Mouse (Mus musculus) heart, embryonic 12.5 days (tissue): ENCODE results near the gene Igsf10. TPM values are rescaled to one million over a fixed set of nuclear protein-coding genes. Genes with fewer than 3 reads are reported as not detected.

ENCODE experiments used
- ATAC-seq: fragments of 200-750 bp; cut with Nextera tagmentation; 2 replicates; pipeline ENCODE4 v1.8.0; 2017; ENCODE audit warnings: moderate TSS enrichment, moderate library complexity; ENCODE audit not compliant: insufficient number of reproducible peaks, low FRiP score
- H3K27ac ChIP-seq: fragments of 300-500 bp; sonication (generic); 2 replicates; pipeline ENCODE4 v1.5.1; 2016; ENCODE audit warnings: mild to moderate bottlenecking, moderate library complexity; ENCODE audit not compliant: poor library complexity, severe bottlenecking
- H3K27me3 ChIP-seq: fragments of 300-500 bp; sonication (generic); replicated peaks from 2 replicates; pipeline ENCODE4 v1.6.1; 2016; ENCODE audit warnings: mild to moderate bottlenecking, moderate library complexity
- H3K36me3 ChIP-seq: fragments of 300-500 bp; sonication (generic); 2 replicates; pipeline ENCODE4 v1.6.1; 2016; ENCODE audit warnings: mild to moderate bottlenecking, moderate library complexity
- H3K4me1 ChIP-seq: fragments of 300-500 bp; sonication (generic); replicated peaks from 2 replicates; pipeline ENCODE4 v1.6.1; 2016; ENCODE audit warnings: mild to moderate bottlenecking
- H3K4me2 ChIP-seq: fragments of 300-500 bp; sonication (generic); 2 replicates; pipeline ENCODE4 v1.6.1; 2016; ENCODE audit warnings: mild to moderate bottlenecking, moderate library complexity
- H3K4me3 ChIP-seq: fragments of 300-500 bp; sonication (generic); 2 replicates; pipeline ENCODE4 v1.5.1; 2016; ENCODE audit warnings: mild to moderate bottlenecking
- H3K9ac ChIP-seq: fragments of 300-500 bp; sonication (generic); 2 replicates; pipeline ENCODE4 v1.6.1; 2016; ENCODE audit warnings: mild to moderate bottlenecking, moderate library complexity
- H3K9me3 ChIP-seq: fragments of 300-500 bp; sonication (generic); replicated peaks from 2 replicates; pipeline ENCODE4 v1.6.1; 2016; ENCODE audit warnings: mild to moderate bottlenecking, moderate library complexity
- WGBS: fragments of 180-500 bp; shearing (Covaris S2); methylation state at CpG from one replicate; pipeline ENCODE4 v1.1.7; 2016; 5-methylcytosine and 5-hydroxymethylcytosine counted together
- polyA plus RNA-seq: library from polyadenylated mRNA; unstranded; fragments of >200 nt; fragmentation: Nextera tagmentation; extraction: Ambion mirVana; gene quantifications from 2 replicates; pipeline ENCODE4 v1.2.1, GENCODE M21; 2016

The Igsf10 gene
- polyA plus RNA-seq, 1 experiment from 2014 or later = 2.1 TPM

DNA sequence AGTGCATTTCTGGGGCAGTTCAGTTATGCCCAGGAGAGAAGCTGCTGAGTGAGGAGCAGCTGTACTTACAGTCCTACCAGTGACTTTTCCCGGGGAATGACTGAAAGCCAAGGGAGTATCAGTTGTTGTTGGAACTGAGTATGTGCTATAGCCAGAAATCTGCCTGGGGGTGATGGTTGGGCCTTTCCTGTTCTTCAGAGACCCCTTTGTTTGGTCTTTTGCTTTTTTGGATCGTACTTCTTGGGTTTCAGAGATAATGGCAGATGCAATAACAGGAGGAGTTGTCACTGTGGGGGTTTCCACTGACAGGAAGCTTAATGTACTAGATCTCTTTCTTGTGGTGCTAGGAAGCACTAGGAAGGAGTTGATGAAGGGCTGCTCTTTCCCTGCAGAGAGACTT is 15.7 kb downstream of the Igsf10 start:
- WGBS = 74% methylated on average over 2 of the region's 2 CpGs
- H3K27me3 ChIP-seq = no peaks in the 10 kb centered on the region
- H3K36me3 ChIP-seq = peaks cover 23% of the 10 kb centered on the region
- H3K4me3 ChIP-seq = no peak overlapping the region
- H3K9me3 ChIP-seq = no peaks in the 10 kb centered on the region
- H3K27ac ChIP-seq = no peak overlapping the region
- no peak overlapping the region for H3K9ac ChIP-seq
- no peaks in the 10 kb centered on the region for H3K4me1 ChIP-seq
- H3K4me2 ChIP-seq = no peak overlapping the region
- ATAC-seq = no peak

- WGBS = 44% methylated on average over 7 of the region's 7 CpGs
- H3K9me3 ChIP-seq = no peaks in the 10 kb centered on the region
- no peak overlapping the region for H3K4me2 ChIP-seq
- no peak overlapping the region for H3K4me3 ChIP-seq
- no peaks in the 10 kb centered on the region for H3K27me3 ChIP-seq
- no peak overlapping the region for H3K27ac ChIP-seq
- H3K36me3 ChIP-seq = peaks cover 29% of the 10 kb centered on the region
- no peak overlapping the region for H3K9ac ChIP-seq
- ATAC-seq = no peak
- no peaks in the 10 kb centered on the region for H3K4me1 ChIP-seq
Observed at GRCm38 (mm10) chr3:59321278-59321876, 22.8 kb downstream of the Igsf10 start.

DNA sequence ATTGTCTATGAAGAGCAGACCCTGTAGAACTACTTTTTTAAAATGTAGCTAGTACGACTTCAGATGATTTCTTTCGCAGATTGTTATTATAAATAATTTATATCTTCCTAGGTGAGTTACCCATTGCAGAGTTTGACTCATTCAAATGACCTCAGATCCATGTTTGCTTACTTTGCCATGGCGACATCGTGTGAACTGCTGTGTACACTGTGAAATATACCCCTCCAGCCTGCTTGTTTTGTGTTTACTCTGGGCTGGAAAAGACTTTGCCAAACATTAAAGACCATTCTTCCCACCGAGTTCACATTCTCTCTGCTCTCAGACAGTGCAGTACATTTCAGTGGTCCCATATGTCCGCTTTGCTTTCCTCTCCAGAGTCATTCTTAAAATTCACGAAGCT is 28.1 kb downstream of the Igsf10 start:
- H3K4me2 ChIP-seq = no peak overlapping the region
- no peaks in the 10 kb centered on the region for H3K9me3 ChIP-seq
- H3K4me1 ChIP-seq = no peaks in the 10 kb centered on the region
- H3K27ac ChIP-seq = no peak overlapping the region
- H3K9ac ChIP-seq = no peak overlapping the region
- 89% methylated on average over 7 of the region's 7 CpGs for WGBS
- ATAC-seq = no peak
- no peaks in the 10 kb centered on the region for H3K27me3 ChIP-seq
- H3K4me3 ChIP-seq = no peak overlapping the region
- H3K36me3 ChIP-seq = peaks cover 24% of the 10 kb centered on the region

- Histone ChIP-seq H3K9ac (no peak overlapping the region), H3K4me3 (no peak overlapping the region), H3K4me1 (no peaks in the 10 kb centered on the region), H3K27ac (no peak overlapping the region), H3K36me3 (peaks cover 1% of the 10 kb centered on the region), H3K4me2 (no peak overlapping the region), H3K27me3 (no peaks in the 10 kb centered on the region), H3K9me3 (no peaks in the 10 kb centered on the region)
- WGBS = 77% methylated on average over 10 of the region's 10 CpGs
- ATAC-seq = no peak
Observed at GRCm38 (mm10) chr3:59312610-59313009, 31.6 kb downstream of the Igsf10 start.

GRCm38 (mm10) chr3:59305518-59305917 is 38.7 kb downstream of the Igsf10 start:
- ATAC-seq = no peak
- WGBS = 85% methylated on average over 2 of the region's 2 CpGs
- H3K4me2 ChIP-seq = no peak overlapping the region

DNA sequence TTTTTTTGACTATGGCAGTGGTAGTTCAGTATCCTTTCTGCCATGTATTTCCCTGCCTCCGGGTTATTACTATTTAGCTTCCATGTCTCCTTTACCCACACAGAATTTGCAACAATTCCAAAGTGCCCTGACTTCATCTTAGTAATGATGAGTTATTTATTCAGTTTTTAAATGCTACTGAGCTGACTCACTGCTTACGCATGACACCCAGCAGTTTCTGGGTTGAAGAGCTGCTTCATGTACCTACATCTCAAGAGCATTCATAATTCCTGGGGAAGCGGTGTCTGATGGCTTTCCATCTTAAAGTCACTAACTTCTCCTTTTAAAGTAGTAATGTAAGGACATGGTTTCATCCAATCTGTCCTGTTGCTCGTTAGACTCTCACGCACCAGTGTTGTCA is 39.2 kb downstream of the Igsf10 start:
- H3K4me3 ChIP-seq = no peak overlapping the region
- 0 out of 2 replicates have a peak, but pooled peaks cover 2% of the 10 kb centered on the region for H3K36me3 ChIP-seq
- no peak for ATAC-seq
- H3K27me3 ChIP-seq = no peaks in the 10 kb centered on the region
- H3K9ac ChIP-seq = no peak overlapping the region
- no peaks in the 10 kb centered on the region for H3K4me1 ChIP-seq
- no peaks in the 10 kb centered on the region for H3K9me3 ChIP-seq
- H3K4me2 ChIP-seq = no peak overlapping the region
- H3K27ac ChIP-seq = no peak overlapping the region
- 90% methylated on average over 5 of the region's 5 CpGs for WGBS

More at GRCm38 (mm10) chr3:59305518-59305917, 38.7 kb downstream of the Igsf10 start:
- no peak overlapping the region for H3K27ac ChIP-seq
- no peak overlapping the region for H3K4me3 ChIP-seq
- H3K9me3 ChIP-seq = no peaks in the 10 kb centered on the region
- H3K4me1 ChIP-seq = no peaks in the 10 kb centered on the region
- 0 out of 2 replicates have a peak, but pooled peaks cover 2% of the 10 kb centered on the region for H3K36me3 ChIP-seq
- no peak overlapping the region for H3K9ac ChIP-seq
- H3K27me3 ChIP-seq = no peaks in the 10 kb centered on the region

GRCm38 (mm10) chr3:59297653-59298052 is 46.5 kb downstream of the Igsf10 start:
- no peaks in the 10 kb centered on the region for H3K27me3 ChIP-seq
- no peak overlapping the region for H3K9ac ChIP-seq
- 77% methylated on average over 16 of the region's 16 CpGs for WGBS
- no peak overlapping the region for H3K4me3 ChIP-seq
- H3K36me3 ChIP-seq = no peaks in the 10 kb centered on the region
- H3K9me3 ChIP-seq = no peaks in the 10 kb centered on the region
- H3K27ac ChIP-seq = no peak overlapping the region
- no peak overlapping the region for H3K4me2 ChIP-seq
- ATAC-seq = no peak
- no peaks in the 10 kb centered on the region for H3K4me1 ChIP-seq

DNA sequence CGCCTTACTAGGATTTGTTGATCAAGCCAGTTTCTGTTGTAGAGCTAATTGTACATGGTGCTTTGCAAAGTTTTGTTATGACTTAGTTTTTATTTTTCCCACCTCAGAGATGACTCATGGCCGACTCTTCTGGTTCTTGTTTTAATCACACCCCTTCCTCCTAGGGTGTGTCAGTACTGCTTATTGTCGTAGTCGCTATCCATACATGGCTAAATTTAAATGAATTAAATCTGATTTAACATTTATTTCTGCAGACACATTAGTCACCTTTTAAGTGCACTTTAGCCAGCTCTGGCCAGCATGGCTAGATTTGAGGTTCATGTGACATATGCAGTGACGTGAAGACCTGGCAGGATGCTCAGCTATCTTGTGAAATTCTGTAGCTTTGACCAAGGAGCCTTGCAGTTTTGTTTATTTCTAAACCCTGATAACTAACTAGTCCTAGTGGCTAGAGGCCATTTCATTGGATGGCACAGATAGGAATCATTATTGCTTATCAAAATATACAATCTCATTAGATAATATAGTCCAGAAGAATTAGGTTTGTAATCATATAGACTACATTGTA is 47.5 kb downstream of the Igsf10 start:
- ATAC-seq = no peak
- no peaks in the 10 kb centered on the region for H3K36me3 ChIP-seq
- WGBS = 87% methylated on average over 5 of the region's 5 CpGs
- no peak overlapping the region for H3K4me3 ChIP-seq
- no peak overlapping the region for H3K27ac ChIP-seq
- H3K27me3 ChIP-seq = no peaks in the 10 kb centered on the region
- no peaks in the 10 kb centered on the region for H3K9me3 ChIP-seq
- H3K4me1 ChIP-seq = no peaks in the 10 kb centered on the region
- no peak overlapping the region for H3K9ac ChIP-seq
- no peak overlapping the region for H3K4me2 ChIP-seq

DNA sequence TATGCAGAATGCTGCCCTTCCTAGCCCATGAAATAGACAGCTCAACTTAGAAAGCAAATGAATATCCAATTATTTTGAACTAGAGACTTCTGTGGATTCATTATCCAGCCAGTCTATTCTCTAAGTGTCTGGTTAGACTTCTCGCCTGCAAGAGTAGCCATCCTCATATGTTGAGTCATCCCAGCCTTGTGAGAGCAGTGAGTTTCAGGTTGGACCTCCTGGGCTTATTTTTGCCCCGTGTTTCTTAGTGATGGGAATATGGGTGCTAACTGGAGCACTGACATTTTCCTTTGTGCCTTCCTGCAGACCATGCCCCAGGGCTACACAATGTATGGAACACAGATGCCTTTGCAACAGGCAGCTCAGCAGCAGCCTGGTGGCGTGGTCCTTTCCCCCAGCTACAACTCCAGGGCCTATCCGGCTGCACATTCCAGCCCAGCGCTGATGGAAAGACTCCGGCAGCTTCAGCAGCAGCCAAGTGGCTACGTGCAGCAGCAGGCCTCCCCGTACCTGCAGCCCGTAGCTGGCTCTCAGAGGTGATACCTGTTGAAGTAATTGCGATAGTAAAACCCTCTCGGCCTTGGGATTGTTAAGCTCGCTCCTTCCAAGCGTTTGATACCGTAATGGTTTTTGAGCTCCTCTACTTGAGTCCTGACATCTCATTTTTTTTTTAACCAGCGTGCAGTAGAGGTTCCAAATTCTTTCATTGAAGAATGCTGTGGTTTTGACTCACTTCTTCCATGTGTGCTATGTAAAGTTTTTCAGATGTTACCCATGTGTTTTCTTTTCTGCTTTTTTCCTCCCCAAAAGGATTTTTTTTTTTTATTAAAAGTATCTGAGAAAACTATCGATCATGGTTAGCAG is 48.3 kb downstream of the Igsf10 start:
- Histone ChIP-seq H3K27me3 (no peaks in the 10 kb centered on the region), H3K4me2 (no peak overlapping the region), H3K4me1 (no peaks in the 10 kb centered on the region), H3K36me3 (no peaks in the 10 kb centered on the region), H3K9me3 (no peaks in the 10 kb centered on the region), H3K4me3 (no peak overlapping the region), H3K27ac (no peak overlapping the region), H3K9ac (no peak overlapping the region)
- WGBS = 83% methylated on average over 16 of the region's 16 CpGs
- no peak for ATAC-seq

GRCm38 (mm10) chr3:59293437-59294199 is 50.6 kb downstream of the Igsf10 start:
- H3K36me3 ChIP-seq = no peaks in the 10 kb centered on the region
- no peak overlapping the region for H3K4me2 ChIP-seq
- no peak overlapping the region for H3K4me3 ChIP-seq
- no peaks in the 10 kb centered on the region for H3K4me1 ChIP-seq
- H3K27ac ChIP-seq = no peak overlapping the region
- H3K9me3 ChIP-seq = no peaks in the 10 kb centered on the region
- no peak for ATAC-seq
- no peaks in the 10 kb centered on the region for H3K27me3 ChIP-seq
- WGBS = 82% methylated on average over 5 of the region's 5 CpGs
- no peak overlapping the region for H3K9ac ChIP-seq

GRCm38 (mm10) chr3:59290551-59290950 is 53.6 kb downstream of the Igsf10 start:
- no peaks in the 10 kb centered on the region for H3K4me1 ChIP-seq
- H3K36me3 ChIP-seq = no peaks in the 10 kb centered on the region
- H3K9me3 ChIP-seq = no peaks in the 10 kb centered on the region
- H3K4me3 ChIP-seq = no peak overlapping the region
- 69% methylated on average over 2 of the region's 2 CpGs for WGBS
- no peak overlapping the region for H3K4me2 ChIP-seq
- no peak for ATAC-seq
- H3K9ac ChIP-seq = no peak overlapping the region
- no peak overlapping the region for H3K27ac ChIP-seq
- H3K27me3 ChIP-seq = no peaks in the 10 kb centered on the region
